Mouse (Mus musculus): ENCODE measurements at regions not wholly inside any gene's neighbourhood (a gene's known extent, or its start where the extent isn't known, plus 50 kb on each side); places are given as distances from the start of the nearest gene placed in this dataset.
"Not testable (repeated sequence)": the region's sequence is repeated elsewhere in the genome, so short reads cannot be mapped to it uniquely, and the experiment has no call there.

DNA sequence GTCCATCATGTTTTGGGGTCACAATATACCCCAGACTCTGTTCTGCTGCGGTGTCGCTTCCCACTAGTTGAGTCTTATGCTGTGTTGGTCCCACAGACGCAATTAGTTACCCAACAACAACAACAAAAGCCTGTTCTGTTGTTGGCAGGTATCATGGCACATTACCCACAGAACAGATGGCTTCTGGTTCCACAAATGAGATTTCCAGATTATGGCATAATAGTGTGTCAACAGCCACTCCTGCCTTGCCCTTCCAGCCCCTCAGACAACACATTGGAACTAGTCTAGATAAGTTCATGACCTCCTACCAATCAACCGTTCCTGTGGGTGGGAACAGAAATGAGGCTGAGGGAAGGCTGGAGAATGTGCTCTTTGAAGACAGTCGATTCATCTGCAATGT is 351.5 kb downstream of the Fut8 start:
- DNase-seq: no peak

GRCm38 (mm10) chr12:77594092-77594491 is 356.2 kb downstream of the Fut8 start:
- DNase-seq: no peak

GRCm38 (mm10) chr12:77594657-77595056 is 356.7 kb downstream of the Fut8 start:
- DNase-seq: no peak

DNA sequence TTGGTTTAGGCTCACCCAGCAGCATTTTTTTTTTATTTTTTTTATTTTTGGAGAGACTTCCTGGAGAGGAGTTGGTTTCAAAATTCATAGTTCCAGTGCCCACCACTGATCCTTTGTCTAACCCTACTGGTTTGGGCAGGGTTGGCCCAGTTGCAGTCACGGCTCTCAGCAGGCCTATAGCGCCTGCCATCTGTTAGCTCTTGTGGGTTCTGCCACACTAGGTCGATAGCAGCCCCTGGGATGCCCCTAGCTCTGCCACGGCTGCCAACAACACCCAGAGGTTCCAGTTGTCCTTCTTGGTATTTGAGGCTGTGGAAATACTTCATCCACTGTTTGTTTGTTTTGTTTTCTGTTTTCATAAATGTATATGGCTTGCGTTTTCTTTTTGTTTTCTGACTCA is 357.9 kb downstream of the Fut8 start:
- DNase-seq: no peak

- DNase-seq: peak in 1 of 2 experiments; percentile 8
Observed at GRCm38 (mm10) chr12:77596676-77597075, 358.8 kb downstream of the Fut8 start.

- DNase-seq: no peak
Observed at GRCm38 (mm10) chr12:77597627-77598333, 359.9 kb downstream of the Fut8 start.

DNA sequence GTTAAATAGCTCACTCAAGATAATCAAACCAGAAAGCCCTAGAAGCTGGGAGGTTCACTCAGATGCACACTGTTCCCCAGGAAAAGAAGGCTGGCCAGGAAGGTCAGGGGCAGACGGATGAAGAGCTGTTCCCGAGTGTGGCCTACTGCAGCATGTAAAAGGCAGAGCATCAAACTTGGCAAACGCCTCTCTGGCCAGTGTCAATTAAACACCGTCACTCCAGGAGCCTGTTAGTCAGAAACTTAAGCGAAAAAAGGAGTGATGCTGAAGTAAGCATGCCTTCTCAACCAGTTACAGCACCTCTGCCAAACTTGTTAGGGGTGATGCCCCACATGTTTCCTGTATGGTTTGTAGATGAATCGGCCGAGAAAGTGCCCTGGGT is 360.4 kb downstream of the Fut8 start:
- peak in 1 of 2 experiments; percentile 3 for DNase-seq

DNA sequence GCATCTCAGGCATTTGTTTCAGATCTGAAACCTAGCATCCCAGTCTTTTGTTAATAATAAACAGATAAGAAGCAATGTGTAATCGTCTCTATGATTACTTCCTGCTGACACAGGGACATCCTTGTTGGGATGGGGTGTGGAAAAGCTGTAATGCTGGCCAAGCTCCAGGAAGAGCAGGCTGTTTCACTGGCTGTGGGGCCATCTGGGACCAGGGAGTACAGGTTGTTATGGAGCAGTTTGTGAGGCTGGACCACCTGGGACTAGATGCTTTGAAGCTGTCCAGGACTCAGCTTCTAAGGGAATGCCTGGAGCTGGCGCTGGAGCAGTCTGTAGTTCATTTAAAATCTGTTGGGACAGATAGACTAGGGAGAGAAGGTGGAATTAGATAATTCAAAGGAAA is 361.5 kb downstream of the Fut8 start:
- no peak for DNase-seq

DNA sequence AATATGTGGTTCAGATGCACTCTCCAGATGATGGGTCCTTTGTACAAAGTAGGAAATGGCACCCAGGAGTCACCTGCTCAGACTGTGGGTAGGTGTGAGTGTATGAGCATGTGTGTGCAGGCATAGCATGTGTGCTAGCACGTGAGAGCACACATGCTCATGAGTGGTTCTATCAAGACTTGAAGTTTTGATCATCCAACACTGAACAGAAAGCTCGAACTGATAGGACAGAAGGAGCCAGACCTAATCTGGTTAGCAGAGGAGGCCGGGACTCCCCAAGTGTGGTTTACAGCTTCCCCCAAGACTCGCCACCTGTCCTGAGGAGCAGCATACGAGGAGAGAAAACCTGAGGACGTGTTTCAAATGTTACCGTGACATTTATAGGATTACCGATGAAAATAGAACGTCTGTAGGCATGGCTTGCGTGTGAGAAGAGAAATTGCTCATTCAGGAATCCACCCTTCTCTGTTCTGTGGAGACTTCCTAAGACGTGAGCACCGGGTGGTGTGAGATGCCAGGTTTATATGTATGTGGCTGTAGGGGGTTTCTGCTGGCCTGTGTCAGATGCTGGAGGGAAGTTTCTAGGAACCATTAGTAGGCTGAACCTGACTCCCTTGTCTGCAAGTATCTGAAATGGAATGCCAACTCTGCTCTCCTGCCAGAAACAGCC is 366.0 kb downstream of the Fut8 start:
- DNase-seq: no peak

GRCm38 (mm10) chr12:77617552-77617951 is 379.6 kb downstream of the Fut8 start:
- no peak for DNase-seq

- no peak for DNase-seq
Observed at GRCm38 (mm10) chr12:77622243-77622642, 384.3 kb downstream of the Fut8 start.

GRCm38 (mm10) chr12:77624323-77624722 is 386.4 kb downstream of the Fut8 start:
- not testable (repeated sequence) for DNase-seq

DNA sequence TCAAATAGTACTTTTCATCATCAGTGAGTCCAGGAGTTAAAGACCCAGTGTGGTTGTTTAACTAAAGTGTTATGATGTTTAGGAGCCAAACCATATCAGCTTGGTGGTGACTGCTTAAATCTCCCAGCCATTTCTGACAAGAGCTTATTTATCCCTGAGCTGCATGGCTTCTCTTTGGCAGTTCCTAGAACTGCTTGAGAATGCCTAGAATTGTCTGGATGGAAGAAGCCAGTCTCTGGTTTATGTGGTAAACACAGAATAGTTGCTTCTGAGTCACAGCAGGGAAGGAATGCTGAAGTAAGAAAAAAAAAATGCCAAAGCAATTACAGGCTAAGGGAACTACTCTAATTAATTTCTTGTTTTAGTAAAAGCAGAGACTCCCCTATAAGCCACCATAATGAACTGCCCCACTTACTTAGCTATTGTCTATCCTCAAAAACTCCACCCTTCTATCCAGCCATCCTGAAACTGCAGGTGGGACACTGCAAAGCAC is 390.5 kb downstream of the Fut8 start:
- no peak for DNase-seq

GRCm38 (mm10) chr12:77633981-77634650 is 396.2 kb downstream of the Fut8 start:
- DNase-seq: peak; percentile 30 to 36

DNA sequence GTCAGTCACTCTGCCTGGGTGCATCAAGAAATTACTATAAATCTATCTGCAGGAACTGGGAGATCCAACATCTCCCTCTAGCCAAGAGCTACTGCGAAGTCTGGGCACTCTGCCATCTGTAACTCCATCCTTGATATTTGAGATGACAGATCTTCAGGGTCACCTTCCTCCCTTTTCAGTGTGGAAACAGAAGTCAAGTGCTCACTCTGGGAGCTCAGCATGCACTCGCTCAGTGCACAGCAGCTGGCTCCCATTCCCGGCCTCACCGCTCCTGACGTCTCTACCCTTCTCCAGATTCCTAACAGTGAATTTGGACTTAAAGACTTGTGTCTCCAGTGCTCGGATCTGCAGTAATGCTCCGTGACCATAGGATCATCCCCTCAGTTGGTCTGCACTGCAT is 400.3 kb downstream of the Fut8 start:
- peak; percentile 72 to 82 for DNase-seq

DNA sequence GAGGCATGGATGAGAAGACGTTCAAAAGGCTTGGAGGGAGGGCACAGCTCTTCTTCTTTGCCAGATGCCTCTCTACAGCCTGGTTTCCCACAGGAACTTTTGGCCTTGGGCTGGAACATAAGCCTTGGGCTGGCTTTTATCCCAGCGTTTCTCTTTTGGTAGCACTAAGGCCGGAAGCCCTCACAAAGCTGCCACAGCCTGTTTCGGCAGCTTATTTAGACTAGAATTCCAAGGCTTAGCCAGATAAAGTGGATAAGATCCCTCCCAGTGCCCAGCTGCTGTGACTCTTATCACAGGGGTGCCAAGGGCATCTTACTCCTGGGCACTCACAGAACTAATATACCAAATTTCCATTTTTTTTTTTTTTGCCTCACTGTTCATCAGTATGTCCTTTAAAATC is 404.4 kb downstream of the Fut8 start:
- DNase-seq: peak in 1 of 2 experiments; percentile 9

GRCm38 (mm10) chr12:77647841-77648240 is 409.9 kb downstream of the Fut8 start:
- peak in 1 of 2 experiments; percentile 9 for DNase-seq

GRCm38 (mm10) chr12:77654282-77654681 is 416.4 kb downstream of the Fut8 start:
- no peak for DNase-seq

DNA sequence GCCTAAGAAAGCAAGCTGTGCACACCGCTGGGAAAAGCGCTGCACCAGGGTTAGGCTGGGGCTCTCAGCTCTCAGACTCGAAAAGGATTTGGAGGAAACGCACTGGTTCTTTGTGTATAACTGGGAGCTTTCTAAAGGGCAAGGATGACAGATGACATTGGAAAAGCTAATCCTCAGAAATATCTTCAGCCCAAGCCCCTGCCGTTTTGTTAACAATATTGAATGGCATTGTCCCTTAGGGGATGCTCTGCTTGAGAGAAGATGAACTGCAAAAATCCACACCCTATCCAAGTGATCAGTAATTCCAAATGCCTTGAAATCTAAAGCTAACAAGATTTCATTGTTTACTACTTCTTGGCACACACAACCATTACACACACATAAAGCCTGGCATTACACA is 419.1 kb downstream of the Fut8 start:
- no peak for DNase-seq

GRCm38 (mm10) chr12:77657878-77658277 is 420.0 kb downstream of the Fut8 start:
- no peak for DNase-seq

DNA sequence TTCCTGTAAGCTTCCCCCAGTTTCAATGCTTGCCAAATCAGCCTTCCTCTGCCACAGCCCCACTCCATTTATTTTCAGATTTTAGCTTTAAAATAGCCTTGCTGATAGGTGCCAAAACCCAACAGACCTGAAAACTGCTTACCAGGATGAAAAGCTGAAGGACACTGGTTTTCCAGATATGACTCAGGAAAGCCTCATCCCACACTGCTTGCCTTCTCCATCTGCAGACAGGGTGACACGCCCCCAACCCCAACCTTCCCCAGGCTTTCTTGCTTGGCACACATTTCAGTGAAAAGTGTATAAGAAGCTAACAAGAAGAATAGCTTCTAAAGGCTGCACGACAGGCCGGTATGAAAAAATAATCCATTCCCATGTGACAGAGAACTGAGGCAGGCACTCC is 425.3 kb downstream of the Fut8 start:
- no peak for DNase-seq

DNA sequence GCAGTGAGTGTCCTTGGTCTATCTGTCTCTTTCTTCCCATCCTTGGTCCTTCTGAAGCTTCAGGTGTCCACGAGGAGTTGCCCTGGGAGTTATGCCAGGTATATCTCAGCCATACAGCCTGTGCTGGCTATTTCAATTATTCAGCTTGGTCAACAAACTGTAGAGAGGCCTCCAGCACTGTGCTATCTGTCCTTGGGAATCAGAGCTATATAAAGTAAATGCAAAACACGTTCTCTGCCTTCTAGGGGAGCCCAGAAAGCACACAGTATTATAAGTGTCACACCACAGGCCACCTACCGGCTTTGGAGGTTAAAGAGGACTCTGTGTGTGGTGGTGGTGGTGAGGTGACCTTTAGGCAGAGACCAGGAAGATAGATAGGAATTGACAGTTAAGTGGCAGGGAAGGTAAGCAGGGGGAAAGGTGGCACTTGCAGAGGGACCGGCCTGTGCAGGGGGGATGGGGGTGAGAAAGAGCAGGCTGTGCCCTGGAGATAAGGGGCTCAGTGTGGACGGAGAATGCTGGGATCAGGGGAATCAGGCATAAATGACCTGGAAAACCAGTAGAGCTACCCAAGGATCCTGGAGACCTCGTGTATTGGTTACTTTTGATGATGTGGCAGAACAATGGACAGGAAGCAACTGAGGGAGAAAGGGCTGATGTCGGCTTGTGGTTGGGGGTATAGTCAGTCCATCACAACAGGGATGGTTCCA is 425.9 kb downstream of the Fut8 start:
- no peak for DNase-seq

GRCm38 (mm10) chr12:77666411-77666810 is 428.5 kb downstream of the Fut8 start:
- no peak for DNase-seq
